Mouse (Mus musculus) MEL (cell line): ENCODE results near the gene Med14. TPM values are rescaled to one million over a fixed set of nuclear protein-coding genes. Genes with fewer than 3 reads are reported as not detected.

ENCODE experiments used
- CHD2 ChIP-seq: IDR thresholded peaks from 2 replicates; pipeline ENCODE4 v1.6.1; 2011; ENCODE audit warnings: low read length, improper control_type of control experiment
- CTCF ChIP-seq, 3 experiments: IDR thresholded peaks in 2 of 3; conservative IDR thresholded peaks in 1 of 3; 2 replicates each; pipeline ENCODE4 v1.5.1; 2011 to 2012; ENCODE audit warnings: low read length in 3 of 3, low read depth in 2 of 3, mild to moderate bottlenecking in 2 of 3, improper control_type of control experiment in 1 of 3, inconsistent platforms in 1 of 3, mixed read lengths in 1 of 3, moderate library complexity in 1 of 3; ENCODE audit not compliant: control insufficient read depth in 1 of 3, insufficient read depth in 1 of 3, poor library complexity in 1 of 3, severe bottlenecking in 1 of 3
- E2F4 ChIP-seq: IDR thresholded peaks from 2 replicates; pipeline ENCODE4 v1.6.1; 2011; ENCODE audit warnings: low read depth, low read length, improper control_type of control experiment, borderline replicate concordance
- ELF1 ChIP-seq: IDR thresholded peaks from 2 replicates; pipeline ENCODE4 v1.6.1; 2014; ENCODE audit warnings: low read depth, mild to moderate bottlenecking, inconsistent platforms, low read length, improper control_type of control experiment, moderate library complexity
- ETS1 ChIP-seq: IDR thresholded peaks from 2 replicates; pipeline ENCODE4 v1.6.1; 2012; ENCODE audit warnings: low read depth, mild to moderate bottlenecking, inconsistent platforms, low read length, improper control_type of control experiment, moderate library complexity
- GATA1 ChIP-seq: IDR thresholded peaks from 2 replicates; pipeline ENCODE4 v1.6.1; 2011; ENCODE audit warnings: low read depth, low read length, improper control_type of control experiment
- HCFC1 ChIP-seq: IDR thresholded peaks from 2 replicates; pipeline ENCODE4 v1.6.1; 2012; ENCODE audit warnings: low read depth, mild to moderate bottlenecking, inconsistent platforms, low read length, improper control_type of control experiment, moderate library complexity
- JUND ChIP-seq: IDR thresholded peaks from 2 replicates; pipeline ENCODE4 v1.6.1; 2011; ENCODE audit warnings: low read depth, mild to moderate bottlenecking, improper control_type of control experiment, low read length
- KAT2A ChIP-seq: conservative IDR thresholded peaks from 2 replicates; pipeline ENCODE4 v1.6.1; 2012; ENCODE audit warnings: low read depth, low read length, improper control_type of control experiment, inconsistent platforms
- MAFK ChIP-seq: IDR thresholded peaks from 2 replicates; pipeline ENCODE4 v1.6.1; 2011; ENCODE audit warnings: low read depth, mild to moderate bottlenecking, low read length, improper control_type of control experiment, borderline replicate concordance
- MAZ ChIP-seq: IDR thresholded peaks from 2 replicates; pipeline ENCODE4 v1.6.1; 2012; ENCODE audit warnings: low read depth, mild to moderate bottlenecking, inconsistent platforms, low read length, improper control_type of control experiment
- MEF2A ChIP-seq: IDR thresholded peaks from 2 replicates; pipeline ENCODE4 v1.6.1; 2014; ENCODE audit warnings: low read depth, mild to moderate bottlenecking, inconsistent platforms, low read length, improper control_type of control experiment; ENCODE audit not compliant: poor library complexity, insufficient replicate concordance, severe bottlenecking; ENCODE audit errors: extremely low read depth
- MYB ChIP-seq: IDR thresholded peaks from 2 replicates; pipeline ENCODE4 v1.6.1; 2011; ENCODE audit warnings: mild to moderate bottlenecking, low read depth, low read length, improper control_type of control experiment
- NRF1 ChIP-seq: IDR thresholded peaks from 2 replicates; pipeline ENCODE4 v1.6.1; 2014; ENCODE audit warnings: low read depth, mild to moderate bottlenecking, inconsistent platforms, low read length, improper control_type of control experiment, moderate library complexity; ENCODE audit not compliant: poor library complexity, insufficient read depth, severe bottlenecking
- POLR2A ChIP-seq, 2 experiments: IDR thresholded peaks; 2 replicates each; pipeline ENCODE4 v1.6.1; 2011 to 2012; ENCODE audit warnings: low read length in 2 of 2, mild to moderate bottlenecking in 2 of 2, control low read depth in 1 of 2, improper control_type of control experiment in 1 of 2, low read depth in 1 of 2, moderate library complexity in 1 of 2; ENCODE audit not compliant: control insufficient read depth in 1 of 2, insufficient read depth in 1 of 2, poor library complexity in 1 of 2
- POLR2AphosphoS5 ChIP-seq: IDR thresholded peaks from 2 replicates; pipeline ENCODE4 v1.6.1; 2012; ENCODE audit warnings: low read depth, borderline replicate concordance, mild to moderate bottlenecking, inconsistent platforms, low read length, moderate library complexity, mixed read lengths
- RCOR1 ChIP-seq: IDR thresholded peaks from 2 replicates; pipeline ENCODE4 v1.6.1; 2012; ENCODE audit warnings: low read depth, mild to moderate bottlenecking, inconsistent platforms, low read length, improper control_type of control experiment
- SMC3 ChIP-seq: IDR thresholded peaks from 2 replicates; pipeline ENCODE4 v1.6.1; 2011; ENCODE audit warnings: low read depth, low read length, improper control_type of control experiment
- TAL1 ChIP-seq: IDR thresholded peaks from 2 replicates; pipeline ENCODE4 v1.6.1; 2012; ENCODE audit warnings: mild to moderate bottlenecking, inconsistent platforms, low read length, moderate library complexity, mixed read lengths
- UBTF ChIP-seq: IDR thresholded peaks from 2 replicates; pipeline ENCODE4 v1.6.1; 2012; ENCODE audit warnings: low read depth, mild to moderate bottlenecking, inconsistent platforms, low read length, improper control_type of control experiment, moderate library complexity, borderline replicate concordance; ENCODE audit not compliant: insufficient read depth
- USF2 ChIP-seq, 2 experiments: IDR thresholded peaks; 2 replicates each; pipeline ENCODE4 v1.6.1; 2011 to 2012; ENCODE audit warnings: improper control_type of control experiment in 2 of 2, low read length in 2 of 2, borderline replicate concordance in 1 of 2, inconsistent platforms in 1 of 2, low read depth in 1 of 2, mild to moderate bottlenecking in 1 of 2; ENCODE audit not compliant: insufficient read depth in 1 of 2
- ZC3H11A ChIP-seq: IDR thresholded peaks from 2 replicates; pipeline ENCODE4 v1.6.1; 2012; ENCODE audit warnings: low read depth, mild to moderate bottlenecking, inconsistent platforms, low read length, improper control_type of control experiment
- ZMIZ1 ChIP-seq: IDR thresholded peaks from 2 replicates; pipeline ENCODE4 v1.6.1; 2012; ENCODE audit warnings: low read depth, mild to moderate bottlenecking, inconsistent platforms, low read length, improper control_type of control experiment, moderate library complexity
- ZNF384 ChIP-seq: IDR thresholded peaks from 2 replicates; pipeline ENCODE4 v1.6.1; 2012; ENCODE audit warnings: low read depth, mild to moderate bottlenecking, inconsistent platforms, low read length, improper control_type of control experiment
- polyA plus RNA-seq, 2 experiments: library from polyadenylated mRNA; stranded (reverse) in 1 of 2; unstranded in 1 of 2; fragments of >175 nt in 1 of 2; fragments of >200 nt in 1 of 2; gene quantifications; 2 replicates each; pipeline versions ENCODE4 v1.2.1 to v1.2.4; 2012; ENCODE audit warnings: low replicate concordance in 2 of 2, low read depth in 1 of 2; ENCODE audit not compliant: insufficient read length in 2 of 2, insufficient read depth in 1 of 2, missing spikeins in 1 of 2
- total RNA-seq: library from RNA; depleted of rRNA; stranded (reverse); fragments of 300-350 nt; gene quantifications from 2 replicates; pipeline ENCODE4 v1.2.3, GENCODE M21; 2012

Gene Med14
- total and polyA plus RNA-seq, 3 experiments, result 34.6 to 77.9 (median 53.3) TPM

DNA sequence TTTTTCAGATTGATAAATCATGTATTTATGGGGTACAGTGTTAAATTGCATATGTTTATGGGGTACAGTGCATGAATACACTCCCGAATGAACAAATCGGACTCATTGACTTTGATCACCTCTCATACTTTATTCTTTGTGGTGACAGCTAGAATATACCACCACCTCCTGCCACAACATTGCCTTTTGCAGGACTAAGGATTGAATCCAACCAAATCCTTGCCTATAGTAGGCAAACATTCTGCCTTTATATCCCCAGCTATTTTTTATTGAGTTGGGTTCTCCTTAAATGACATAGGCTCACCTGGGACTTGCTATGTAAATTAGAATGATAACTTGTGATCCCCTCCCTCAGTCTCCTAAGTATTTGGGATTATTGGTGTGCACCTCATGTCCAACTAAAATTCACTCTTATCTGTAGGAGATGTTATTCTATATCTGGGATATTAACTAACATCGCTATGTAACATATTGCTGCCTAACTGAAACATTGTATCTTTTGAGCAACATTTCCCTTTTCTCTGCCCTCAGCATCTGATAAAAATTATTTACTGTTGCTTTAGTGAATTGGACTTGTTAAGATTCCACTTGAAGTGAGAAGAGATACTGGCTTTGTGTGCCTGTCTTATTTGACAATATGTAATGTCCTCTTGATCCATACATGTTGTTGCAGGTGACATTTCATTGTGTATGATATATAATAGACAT, 1.4 kb upstream of the Med14 start (continued):
- TF ChIP-seq CHD2 (no peak), POLR2AphosphoS5 (no peak), HCFC1 (peak; percentile 59), ZNF384 (no peak), ZMIZ1 (no peak), E2F4 (0 out of 2 replicates have a peak, but pooled peaks have one; percentile 29), CTCF (IDR thresholded peaks at IDR 0.05 in 2 of 3, conservative IDR thresholded peaks at IDR 0.05 in 1 of 3; ENCODE audit: control insufficient read depth in 1 of 3, insufficient read depth in 1 of 3, low read depth in 2 of 3, low read length in 3 of 3, poor library complexity in 1 of 3, severe bottlenecking in 1 of 3) (no peak), UBTF (no peak), MEF2A (0 out of 2 replicates have a peak, but pooled peaks have one; percentile 5), MAZ (no peak), MYB (peak; percentile 82), ELF1 (no peak), USF2 (IDR thresholded peaks at IDR 0.05; ENCODE audit: borderline replicate concordance in 1 of 2, insufficient read depth in 1 of 2, low read depth in 1 of 2, low read length in 2 of 2) (no peak), ETS1 (no peak), KAT2A (no peak), JUND (no peak), GATA1 (peak; percentile 84; the same call in 1 of the 2 replicates), POLR2A (IDR thresholded peaks at IDR 0.05; ENCODE audit: control insufficient read depth in 1 of 2, insufficient read depth in 1 of 2, low read depth in 1 of 2, low read length in 2 of 2, poor library complexity in 1 of 2) (no peak), RCOR1 (no peak), MAFK (no peak), ZC3H11A (no peak), TAL1 (peak; percentile 30; the same call in 1 of the 2 replicates), SMC3 (no peak), NRF1 (no peak)
